Mouse (Mus musculus) intestine, embryonic 14.5 days (tissue): ENCODE measurements at regions not wholly inside any gene's neighbourhood (a gene's known extent, or its start where the extent isn't known, plus 50 kb on each side); places are given as distances from the start of the nearest gene placed in this dataset.
A peak's percentile ranks its signal among the peaks of the same experiment; 100 is the strongest.

Experiments
- ATAC-seq: fragments of 200-750 bp; cut with Nextera tagmentation; replicated peaks from 2 replicates; pipeline ENCODE4 v1.8.0; 2017; ENCODE audit warnings: low read depth, moderate number of reproducible peaks, moderate TSS enrichment, moderate library complexity; ENCODE audit not compliant: low FRiP score, low TSS enrichment
- DNase-seq: peaks from one replicate; pipeline ENCODE4 v3.0.0-alpha.2; 2018; ENCODE audit warnings: low spot score
- H3K27ac ChIP-seq: fragments of 300-500 bp; sonication (generic); 2 replicates; pipeline ENCODE4 v1.5.1; 2014; ENCODE audit warnings: low read depth, mild to moderate bottlenecking, control low read depth
- H3K27me3 ChIP-seq: fragments of 300-500 bp; sonication (generic); replicated peaks from 2 replicates; pipeline ENCODE4 v1.6.1; 2014; ENCODE audit warnings: low read length, control low read depth; ENCODE audit not compliant: control insufficient read depth, insufficient read depth
- H3K36me3 ChIP-seq: fragments of 300-500 bp; sonication (generic); 2 replicates; pipeline ENCODE4 v1.6.1; 2014; ENCODE audit warnings: low read length, control low read depth; ENCODE audit not compliant: control insufficient read depth, insufficient read depth
- H3K4me1 ChIP-seq: fragments of 300-500 bp; sonication (generic); replicated peaks from 2 replicates; pipeline ENCODE4 v1.6.1; 2014; ENCODE audit warnings: low read length, control low read depth, mixed read lengths; ENCODE audit not compliant: control insufficient read depth, insufficient read depth
- H3K4me2 ChIP-seq: fragments of 300-500 bp; sonication (generic); 2 replicates; pipeline ENCODE4 v1.6.1; 2014; ENCODE audit warnings: low read length
- H3K4me3 ChIP-seq: fragments of 300-500 bp; sonication (generic); 2 replicates; pipeline ENCODE4 v1.5.1; 2014; ENCODE audit warnings: low read depth, low read length, control low read depth, mixed read lengths
- H3K9ac ChIP-seq: fragments of 300-500 bp; sonication (generic); 2 replicates; pipeline ENCODE4 v1.6.1; 2014; ENCODE audit warnings: mild to moderate bottlenecking, low read length
- H3K9me3 ChIP-seq: fragments of 300-500 bp; sonication (generic); 2 replicates; pipeline ENCODE4 v1.6.1; 2016; ENCODE audit warnings: low read length, control low read depth; ENCODE audit not compliant: control insufficient read depth
- WGBS: fragments of 180-500 bp; shearing (Covaris S2); extraction: QIAGEN DNeasy Blood & Tissue Kit; methylation state at CpG from one replicate; pipeline ENCODE4 v1.1.7; 2014; 5-methylcytosine and 5-hydroxymethylcytosine counted together

DNA sequence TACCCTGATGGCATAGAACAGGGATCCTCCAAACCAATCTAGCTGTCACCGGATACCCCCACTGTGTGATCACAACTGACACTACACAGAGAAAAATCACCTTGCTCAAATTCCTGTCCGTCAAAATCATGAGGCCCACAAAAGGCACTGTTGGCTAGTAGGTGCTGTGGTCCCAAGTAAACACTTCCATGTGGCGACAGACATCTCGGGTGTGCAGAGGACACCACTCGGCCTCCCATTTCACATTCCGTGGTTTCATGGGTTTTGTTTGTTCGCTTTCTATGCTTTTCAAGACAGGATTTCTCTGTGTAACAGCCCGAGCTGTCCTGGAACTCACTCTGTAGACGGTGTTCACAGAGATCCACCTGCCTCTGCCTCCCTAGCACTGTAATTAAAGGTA is 162.2 kb downstream of the Tmx1 start:
- Histone ChIP-seq H3K4me2 (no peak overlapping the region), H3K27ac (no peak overlapping the region), H3K9me3 (no peaks in the 10 kb centered on the region), H3K27me3 (no peaks in the 10 kb centered on the region), H3K36me3 (no peaks in the 10 kb centered on the region), H3K4me1 (no peaks in the 10 kb centered on the region), H3K4me3 (no peak overlapping the region), H3K9ac (no peak overlapping the region)
- DNase-seq (peak; percentile 28), ATAC-seq (no peak)
- 98% methylated on average over 9 of the region's 9 CpGs for WGBS

GRCm38 (mm10) chr12:70616049-70616448 is 163.2 kb downstream of the Tmx1 start:
- no peak overlapping the region for H3K27ac ChIP-seq
- ATAC-seq, result no peak
- no peaks in the 10 kb centered on the region for H3K9me3 ChIP-seq
- H3K9ac ChIP-seq, result no peak overlapping the region
- no peaks in the 10 kb centered on the region for H3K27me3 ChIP-seq
- no peak for DNase-seq
- H3K4me3 ChIP-seq, result no peak overlapping the region
- H3K36me3 ChIP-seq, result no peaks in the 10 kb centered on the region
- 68% methylated on average over 4 of the region's 4 CpGs for WGBS
- no peak overlapping the region for H3K4me2 ChIP-seq
- H3K4me1 ChIP-seq, result no peaks in the 10 kb centered on the region

- no peaks in the 10 kb centered on the region for H3K36me3 ChIP-seq
- H3K27me3 ChIP-seq, result no peaks in the 10 kb centered on the region
- no peak overlapping the region for H3K27ac ChIP-seq
- no peaks in the 10 kb centered on the region for H3K4me1 ChIP-seq
- ATAC-seq, result no peak
- no peak overlapping the region for H3K9ac ChIP-seq
- no peaks in the 10 kb centered on the region for H3K9me3 ChIP-seq
- H3K4me3 ChIP-seq, result no peak overlapping the region
- no peak for DNase-seq
- no peak overlapping the region for H3K4me2 ChIP-seq
- WGBS, result 45% methylated on average over 4 of the region's 4 CpGs
These were observed 163.6 kb downstream of the Tmx1 start for GRCm38 (mm10) chr12:70616487-70616886.

DNA sequence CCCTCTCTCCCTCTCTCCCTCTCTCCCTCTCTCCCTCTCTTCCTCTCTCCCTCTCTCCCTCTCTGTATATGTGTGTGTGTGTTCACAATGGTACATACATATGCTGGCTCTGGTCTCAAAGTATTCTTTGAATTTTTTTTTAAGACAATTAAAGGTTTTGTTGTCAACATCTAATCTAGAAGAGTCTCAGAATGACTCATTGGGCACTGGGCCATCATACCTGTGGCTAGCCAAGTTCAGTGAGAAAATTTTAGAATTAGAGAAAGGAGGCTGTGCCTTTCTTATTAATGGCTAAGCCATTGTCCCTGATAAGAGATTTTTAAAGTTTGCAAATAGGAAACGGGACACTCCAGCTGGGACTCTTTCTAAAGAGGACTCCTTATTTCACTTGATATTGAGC is 164.1 kb downstream of the Tmx1 start:
- no peaks in the 10 kb centered on the region for H3K27me3 ChIP-seq
- H3K9ac ChIP-seq, result no peak overlapping the region
- no peaks in the 10 kb centered on the region for H3K36me3 ChIP-seq
- H3K4me1 ChIP-seq, result no peaks in the 10 kb centered on the region
- ATAC-seq (no peak), DNase-seq (no peak)
- no peak overlapping the region for H3K4me2 ChIP-seq
- H3K27ac ChIP-seq, result no peak overlapping the region
- H3K9me3 ChIP-seq, result no peaks in the 10 kb centered on the region
- WGBS, result 81% methylated on average over 1 of the region's 1 CpGs
- no peak overlapping the region for H3K4me3 ChIP-seq

- Histone ChIP-seq H3K9ac (no peak overlapping the region), H3K9me3 (no peaks in the 10 kb centered on the region), H3K36me3 (no peaks in the 10 kb centered on the region), H3K27ac (no peak overlapping the region), H3K4me2 (no peak overlapping the region), H3K4me1 (no peaks in the 10 kb centered on the region), H3K27me3 (no peaks in the 10 kb centered on the region), H3K4me3 (no peak overlapping the region)
- DNase-seq (no peak), ATAC-seq (no peak)
- WGBS, result 78% methylated on average over 3 of the region's 3 CpGs
These were observed 165.1 kb downstream of the Tmx1 start for GRCm38 (mm10) chr12:70617979-70618378.

- no peak overlapping the region for H3K9ac ChIP-seq
- H3K9me3 ChIP-seq, result no peaks in the 10 kb centered on the region
- WGBS, result 86% methylated on average over 2 of the region's 2 CpGs
- DNase-seq, result peak; percentile 44
- no peaks in the 10 kb centered on the region for H3K4me1 ChIP-seq
- no peak overlapping the region for H3K27ac ChIP-seq
- no peaks in the 10 kb centered on the region for H3K36me3 ChIP-seq
- no peak for ATAC-seq
- H3K4me2 ChIP-seq, result no peak overlapping the region
- no peaks in the 10 kb centered on the region for H3K27me3 ChIP-seq
- H3K4me3 ChIP-seq, result no peak overlapping the region
These were observed 166.5 kb downstream of the Tmx1 start for GRCm38 (mm10) chr12:70619436-70619835.

GRCm38 (mm10) chr12:70622019-70622418 is 169.1 kb downstream of the Tmx1 start:
- no peak overlapping the region for H3K9ac ChIP-seq
- DNase-seq (peak; percentile 47), ATAC-seq (no peak)
- WGBS, result 56% methylated on average over 4 of the region's 4 CpGs
- no peak overlapping the region for H3K4me2 ChIP-seq
- no peak overlapping the region for H3K27ac ChIP-seq
- no peak overlapping the region for H3K4me3 ChIP-seq
- no peaks in the 10 kb centered on the region for H3K36me3 ChIP-seq
- no peaks in the 10 kb centered on the region for H3K4me1 ChIP-seq
- H3K9me3 ChIP-seq, result no peaks in the 10 kb centered on the region
- H3K27me3 ChIP-seq, result no peaks in the 10 kb centered on the region

DNA sequence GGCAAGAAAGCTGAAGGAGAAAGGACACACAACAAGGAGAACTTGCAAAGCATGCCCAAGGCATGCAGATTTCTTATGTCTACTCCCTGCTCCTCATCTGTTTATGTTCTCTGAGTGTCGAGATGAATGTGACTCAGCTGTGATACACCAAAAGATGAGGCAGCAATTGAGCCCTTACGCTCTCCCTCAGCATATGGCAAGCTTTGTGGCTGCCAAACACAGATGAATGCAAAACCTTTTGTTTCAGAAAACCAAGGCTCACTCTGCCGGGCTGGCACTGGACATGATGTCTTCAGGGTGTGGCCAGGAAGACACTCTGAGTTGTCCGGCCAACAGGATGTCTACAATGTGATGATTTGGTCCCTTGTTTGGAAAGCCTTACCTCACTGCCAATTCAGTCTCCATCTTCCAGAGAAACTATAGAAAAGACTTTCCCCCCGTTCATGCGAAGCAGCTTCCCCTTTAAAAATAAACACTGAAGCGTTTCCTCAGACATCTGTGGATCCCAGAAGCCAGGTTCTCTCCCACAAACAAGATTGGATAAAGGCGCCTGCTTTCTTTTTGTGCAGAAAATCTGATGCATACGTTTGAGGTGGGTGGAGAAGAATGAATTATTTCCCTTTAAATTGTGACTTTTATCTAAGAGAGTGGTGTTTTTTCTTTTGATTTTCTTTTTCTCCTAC is 171.5 kb downstream of the Tmx1 start:
- Histone ChIP-seq H3K4me2 (no peak overlapping the region), H3K9ac (no peak overlapping the region), H3K36me3 (no peaks in the 10 kb centered on the region), H3K27me3 (no peaks in the 10 kb centered on the region), H3K9me3 (no peaks in the 10 kb centered on the region), H3K27ac (no peak overlapping the region), H3K4me1 (0 out of 2 replicates have a peak, but pooled peaks cover 4% of the 10 kb centered on the region), H3K4me3 (no peak overlapping the region)
- WGBS, result 37% methylated on average over 9 of the region's 9 CpGs
- ATAC-seq (no peak), DNase-seq (peak; percentile 46)

GRCm38 (mm10) chr12:70627638-70628037 is 174.7 kb downstream of the Tmx1 start:
- Histone ChIP-seq H3K4me2 (no peak overlapping the region), H3K27ac (no peak overlapping the region), H3K9me3 (no peaks in the 10 kb centered on the region), H3K4me3 (no peak overlapping the region), H3K4me1 (0 out of 2 replicates have a peak, but pooled peaks cover 4% of the 10 kb centered on the region), H3K36me3 (no peaks in the 10 kb centered on the region), H3K27me3 (no peaks in the 10 kb centered on the region), H3K9ac (no peak overlapping the region)
- ATAC-seq, result no peak
- 73% methylated on average over 7 of the region's 7 CpGs for WGBS
- peak; percentile 25 for DNase-seq
